In genomic region chr7:56153161-56153560, GRCm38 (mm10) we compare ENCODE assay signal across 16 mouse cellular contexts.
"Had no signal": no experiment of that assay in that cellular context is flagged by ENCODE, and none has a peak within 500 bp of the region (broad histone marks: within the 10 kb centered on the region; RNA-seq: fewer than 3 reads in every experiment).

No protein-coding gene starts in this region.

- H3K4me3 ChIP-seq: neural tube, embryonic 13.5 days; neural tube, embryonic 15.5 days; stomach, embryonic 15.5 days had no signal

- H3K9ac ChIP-seq: neural tube, embryonic 13.5 days; neural tube, embryonic 15.5 days; stomach, embryonic 15.5 days had no signal

- H3K27me3 ChIP-seq: neural tube, embryonic 13.5 days; neural tube, embryonic 15.5 days; stomach, embryonic 15.5 days had no signal

- H3K4me2 ChIP-seq: neural tube, embryonic 13.5 days; neural tube, embryonic 15.5 days; stomach, embryonic 15.5 days had no signal

- H3K9me3 ChIP-seq: neural tube, embryonic 13.5 days; neural tube, embryonic 15.5 days; stomach, embryonic 15.5 days had no signal

- DNase-seq: retina, postnatal 1 day; right cerebral cortex, adult 18-20 months; right cerebral cortex, postnatal 14 days; right cerebral cortex, postnatal 25 days; right cerebral cortex, postnatal 4 days; spleen, adult 18-20 months; thymus, adult 18-20 months; thymus, adult 2 months; thymus, postnatal 14 days; thymus, postnatal 25 days; thymus, postnatal 36 days; thymus, postnatal 4 days had no signal

- H3K27ac ChIP-seq: neural tube, embryonic 13.5 days; neural tube, embryonic 15.5 days; stomach, embryonic 15.5 days; stomach, postnatal 0 days had no signal

- H3K4me1 ChIP-seq: neural tube, embryonic 13.5 days; neural tube, embryonic 15.5 days; stomach, embryonic 15.5 days had no signal
